Mouse (Mus musculus) heart, postnatal 0 days (tissue): Measurements from ENCODE around the gene Ccdc40.

ENCODE experiments used
- CTCF ChIP-seq: IDR thresholded peaks from 2 replicates; pipeline ENCODE4 v1.5.1; 2016; ENCODE audit warnings: antibody characterized with exemption, control low read depth, low read depth
- EP300 ChIP-seq: IDR thresholded peaks from 2 replicates; pipeline ENCODE4 v1.6.1; 2016; ENCODE audit warnings: antibody characterized with exemption, low read depth

DNA sequence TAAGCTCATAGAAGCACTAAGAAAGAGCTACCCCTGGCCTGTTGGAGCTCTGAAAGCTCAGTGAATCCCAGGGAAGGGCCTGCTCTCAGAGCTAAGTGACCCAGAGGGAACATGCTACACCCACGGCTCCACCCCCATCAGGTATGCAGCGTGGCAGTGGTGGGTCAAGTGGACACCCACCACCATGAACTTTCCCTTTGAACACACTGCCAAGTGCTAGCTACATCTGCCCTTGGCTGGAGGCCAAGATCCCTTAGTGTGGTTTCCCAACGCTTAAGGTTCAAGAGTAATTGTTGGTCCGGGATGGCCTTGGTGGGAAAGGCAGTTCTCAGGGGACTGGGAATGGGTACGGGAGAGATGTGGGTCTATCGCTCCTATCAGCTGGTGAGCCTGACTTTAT, 40.0 kb upstream of the Ccdc40 start:
- TF ChIP-seq CTCF (no peak), EP300 (no peak)
